Mouse (Mus musculus) heart, embryonic 12.5 days (tissue): Measurements from ENCODE around the gene Sec23a. TPM values are rescaled to one million over a fixed set of nuclear protein-coding genes. Genes with fewer than 3 reads are reported as not detected.

ENCODE experiments used
- ATAC-seq: fragments of 200-750 bp; cut with Nextera tagmentation; 2 replicates; pipeline ENCODE4 v1.8.0; 2017; ENCODE audit warnings: moderate TSS enrichment, moderate library complexity; ENCODE audit not compliant: insufficient number of reproducible peaks, low FRiP score
- H3K27ac ChIP-seq: fragments of 300-500 bp; sonication (generic); 2 replicates; pipeline ENCODE4 v1.5.1; 2016; ENCODE audit warnings: mild to moderate bottlenecking, moderate library complexity; ENCODE audit not compliant: poor library complexity, severe bottlenecking
- H3K27me3 ChIP-seq: fragments of 300-500 bp; sonication (generic); replicated peaks from 2 replicates; pipeline ENCODE4 v1.6.1; 2016; ENCODE audit warnings: mild to moderate bottlenecking, moderate library complexity
- H3K36me3 ChIP-seq: fragments of 300-500 bp; sonication (generic); 2 replicates; pipeline ENCODE4 v1.6.1; 2016; ENCODE audit warnings: mild to moderate bottlenecking, moderate library complexity
- H3K4me1 ChIP-seq: fragments of 300-500 bp; sonication (generic); replicated peaks from 2 replicates; pipeline ENCODE4 v1.6.1; 2016; ENCODE audit warnings: mild to moderate bottlenecking
- H3K4me2 ChIP-seq: fragments of 300-500 bp; sonication (generic); 2 replicates; pipeline ENCODE4 v1.6.1; 2016; ENCODE audit warnings: mild to moderate bottlenecking, moderate library complexity
- H3K4me3 ChIP-seq: fragments of 300-500 bp; sonication (generic); 2 replicates; pipeline ENCODE4 v1.5.1; 2016; ENCODE audit warnings: mild to moderate bottlenecking
- H3K9ac ChIP-seq: fragments of 300-500 bp; sonication (generic); 2 replicates; pipeline ENCODE4 v1.6.1; 2016; ENCODE audit warnings: mild to moderate bottlenecking, moderate library complexity
- H3K9me3 ChIP-seq: fragments of 300-500 bp; sonication (generic); replicated peaks from 2 replicates; pipeline ENCODE4 v1.6.1; 2016; ENCODE audit warnings: mild to moderate bottlenecking, moderate library complexity
- WGBS: fragments of 180-500 bp; shearing (Covaris S2); methylation state at CpG from one replicate; pipeline ENCODE4 v1.1.7; 2016; 5-methylcytosine and 5-hydroxymethylcytosine counted together
- polyA plus RNA-seq: library from polyadenylated mRNA; unstranded; fragments of >200 nt; fragmentation: Nextera tagmentation; extraction: Ambion mirVana; gene quantifications from 2 replicates; pipeline ENCODE4 v1.2.1, GENCODE M21; 2016

Sec23a gene
- polyA plus RNA-seq, 1 experiment from 2014 or later: 93.0 TPM

- Histone ChIP-seq H3K9me3 (no peaks in the 10 kb centered on the region), H3K9ac (no peak overlapping the region), H3K4me1 (no peaks in the 10 kb centered on the region), H3K27ac (no peak overlapping the region), H3K4me2 (no peak overlapping the region), H3K4me3 (no peak overlapping the region), H3K27me3 (no peaks in the 10 kb centered on the region), H3K36me3 (no peaks in the 10 kb centered on the region)
- no peak for ATAC-seq
- WGBS: 69% methylated on average over 3 of the region's 3 CpGs
Measured at GRCm38 (mm10) chr12:58924025-58924424, 87.8 kb downstream of the Sec23a start.

- Histone ChIP-seq H3K4me2 (no peak overlapping the region), H3K27me3 (no peaks in the 10 kb centered on the region)
- ATAC-seq: no peak
Measured at GRCm38 (mm10) chr12:58920775-58921174, 91.0 kb downstream of the Sec23a start.

GRCm38 (mm10) chr12:58919516-58919915, 92.3 kb downstream of the Sec23a start:
- Histone ChIP-seq H3K9ac (no peak overlapping the region), H3K4me1 (no peaks in the 10 kb centered on the region), H3K9me3 (no peaks in the 10 kb centered on the region), H3K4me3 (no peak overlapping the region), H3K27me3 (no peaks in the 10 kb centered on the region), H3K4me2 (no peak overlapping the region), H3K36me3 (no peaks in the 10 kb centered on the region), H3K27ac (no peak overlapping the region)
- ATAC-seq: no peak
- 69% methylated on average over 3 of the region's 3 CpGs for WGBS

More at GRCm38 (mm10) chr12:58920775-58921174, 91.0 kb downstream of the Sec23a start:
- Histone ChIP-seq H3K9ac (no peak overlapping the region), H3K4me3 (no peak overlapping the region), H3K4me1 (no peaks in the 10 kb centered on the region), H3K9me3 (no peaks in the 10 kb centered on the region), H3K27ac (no peak overlapping the region), H3K36me3 (no peaks in the 10 kb centered on the region)
- 72% methylated on average over 6 of the region's 6 CpGs for WGBS

- no peaks in the 10 kb centered on the region for H3K36me3 ChIP-seq
- no peak overlapping the region for H3K4me2 ChIP-seq
- H3K4me3 ChIP-seq: no peak overlapping the region
- H3K9ac ChIP-seq: no peak overlapping the region
- H3K27me3 ChIP-seq: no peaks in the 10 kb centered on the region
- H3K9me3 ChIP-seq: no peaks in the 10 kb centered on the region
- H3K4me1 ChIP-seq: no peaks in the 10 kb centered on the region
- H3K27ac ChIP-seq: no peak overlapping the region
- 82% methylated on average over 4 of the region's 4 CpGs for WGBS
- ATAC-seq: no peak
Measured at GRCm38 (mm10) chr12:58909826-58910225, 102.0 kb downstream of the Sec23a start.

Other genes starting within 250 kb of the Sec23a start
- 25.4 and 25.9 TPM in 2 replicates for gene Gemin2, start 1.4 kb upstream of the Sec23a start, polyA plus RNA-seq
- gene Trappc6b, start 49.5 kb upstream of the Sec23a start, polyA plus RNA-seq: 80.4 and 83.2 TPM in 2 replicates
- 73.4 and 78.0 TPM in 2 replicates for gene Pnn, start 54.9 kb upstream of the Sec23a start, polyA plus RNA-seq
- gene Mia2, start 83.8 kb upstream of the Sec23a start, polyA plus RNA-seq: 46.2 and 48.5 TPM in 2 replicates
- gene Fbxo33, start 207.7 kb upstream of the Sec23a start, polyA plus RNA-seq: 5.5 and 7.2 TPM in 2 replicates